Mouse (Mus musculus) R1 (cell line): Measurements from ENCODE around the gene Nudt14.

Experiments used
- DNase-seq: peaks from one replicate; pipeline ENCODE4 v3.0.0-alpha.2; 2018; ENCODE audit warnings: low read depth, low spot score

The Nudt14 gene

DNA sequence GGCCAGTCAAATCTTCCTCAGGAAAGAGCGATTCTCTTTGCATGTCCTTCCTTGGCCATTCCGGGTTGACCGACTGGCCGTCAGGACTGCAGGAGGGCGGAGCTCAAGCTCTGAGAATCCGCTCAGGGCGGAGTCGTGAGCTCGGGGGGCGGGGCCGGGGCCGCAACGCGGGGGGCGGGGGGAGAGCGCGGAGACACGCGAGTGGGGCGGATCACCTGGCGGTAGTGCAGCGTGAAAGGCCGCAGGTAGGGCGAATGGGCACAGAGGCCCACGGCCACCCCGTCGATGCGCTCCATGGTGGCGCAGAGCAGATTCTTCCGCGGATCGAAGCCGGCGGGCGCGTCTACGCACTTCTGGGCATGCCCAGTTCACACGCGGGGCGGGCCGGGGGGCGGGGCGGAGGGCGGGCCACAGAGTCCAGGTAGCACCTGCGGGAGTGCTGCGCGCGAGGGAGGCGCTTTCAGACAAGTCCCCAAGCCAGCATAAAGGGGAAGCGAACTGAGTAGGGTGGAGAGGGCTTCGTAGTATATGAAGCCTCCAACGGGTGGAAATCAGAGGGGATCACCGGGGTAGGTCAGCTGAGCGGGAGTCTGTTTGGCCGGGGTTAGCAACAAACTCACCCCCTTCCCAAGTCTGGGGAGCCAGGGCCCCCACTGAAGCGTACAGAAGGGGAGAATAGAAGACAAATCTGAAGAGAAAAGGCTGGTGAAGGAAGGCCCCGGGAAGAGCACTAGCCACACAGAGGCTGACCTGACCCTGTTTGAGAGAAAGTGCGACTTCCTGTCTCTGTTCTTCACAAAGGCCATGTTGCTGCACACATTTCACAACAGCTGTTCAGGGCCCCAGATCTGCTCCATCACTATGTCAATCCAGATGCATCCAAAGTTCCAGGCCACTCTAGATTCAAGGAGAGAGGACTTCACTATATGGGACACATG is at the start of gene Nudt14:
Gene Nudt14 (minus strand): TSS at position 349 of the 938 bp plus-strand sequence.
- peak; percentile 76 for DNase-seq

DNA sequence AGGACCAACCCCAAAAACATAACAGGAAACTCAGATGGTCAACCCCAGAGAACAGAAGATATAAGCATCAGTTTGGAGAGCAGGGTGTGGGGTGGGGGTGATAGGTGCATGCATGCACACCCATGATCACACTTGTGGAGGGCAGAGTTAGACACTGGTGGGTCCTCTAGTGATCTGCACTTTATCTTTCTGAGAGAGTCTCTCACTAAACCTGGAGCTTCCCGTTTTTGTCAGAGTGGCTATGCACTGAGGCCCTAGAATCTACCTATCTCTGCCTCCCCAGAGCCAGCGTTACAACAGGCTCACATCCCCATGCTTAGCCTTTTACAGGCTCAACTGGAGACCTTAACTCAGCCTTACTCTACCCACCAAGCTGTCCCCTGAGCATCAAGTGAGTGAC is 49.5 kb upstream of the Nudt14 start:
- DNase-seq = no peak

DNA sequence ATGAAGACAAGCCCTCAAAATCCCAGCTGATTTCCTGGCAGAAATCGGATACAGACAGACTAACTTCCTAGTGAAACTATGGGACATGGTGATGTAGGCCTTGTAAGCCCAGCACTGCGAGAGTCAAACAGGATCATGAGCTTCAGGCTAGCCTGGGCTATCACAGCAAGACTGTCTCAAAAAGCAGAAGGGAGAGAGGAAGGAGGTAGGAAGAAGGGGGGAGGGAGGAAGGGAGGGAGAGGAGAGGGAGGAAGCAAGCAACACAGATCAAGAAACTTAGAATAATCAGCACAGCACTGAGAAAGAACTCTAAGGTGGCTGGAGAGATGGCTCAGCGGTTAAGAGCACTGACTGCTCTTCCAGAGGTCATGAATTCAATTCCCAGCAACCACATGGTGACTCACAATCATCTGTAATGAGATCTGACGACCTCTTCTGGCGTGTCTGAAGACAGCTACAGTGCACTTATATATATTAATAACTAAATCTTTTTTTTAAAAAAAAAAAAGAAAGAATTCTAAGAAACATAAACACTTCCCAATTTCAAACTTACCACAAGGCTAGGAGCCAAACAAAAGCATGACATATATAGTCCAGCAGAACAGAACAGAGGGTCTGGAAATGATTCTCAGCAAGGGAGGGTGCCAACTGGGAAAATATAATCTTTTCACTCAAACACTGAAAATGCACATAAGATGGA is 48.9 kb upstream of the Nudt14 start:
- DNase-seq = no peak

DNA sequence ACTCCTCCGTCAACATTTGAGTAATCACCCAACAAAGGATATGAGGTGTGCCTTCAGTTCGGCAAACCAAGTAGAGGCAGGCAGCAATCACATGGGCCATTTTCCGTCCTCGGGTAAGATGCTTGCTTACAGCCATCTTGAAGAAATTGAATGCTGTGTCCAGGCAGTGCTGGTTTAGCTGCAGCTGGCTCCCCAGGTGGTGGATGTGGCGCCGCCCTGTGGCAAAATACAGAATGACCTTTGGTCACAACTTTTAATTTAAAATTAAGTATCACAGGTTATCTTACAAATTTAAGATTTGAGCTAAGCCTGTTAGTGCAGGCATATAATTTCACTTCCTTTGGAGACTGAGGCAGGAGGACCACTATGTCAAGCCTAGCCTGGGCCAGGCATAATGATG is 46.0 kb upstream of the Nudt14 start:
- DNase-seq = peak; percentile 43

DNA sequence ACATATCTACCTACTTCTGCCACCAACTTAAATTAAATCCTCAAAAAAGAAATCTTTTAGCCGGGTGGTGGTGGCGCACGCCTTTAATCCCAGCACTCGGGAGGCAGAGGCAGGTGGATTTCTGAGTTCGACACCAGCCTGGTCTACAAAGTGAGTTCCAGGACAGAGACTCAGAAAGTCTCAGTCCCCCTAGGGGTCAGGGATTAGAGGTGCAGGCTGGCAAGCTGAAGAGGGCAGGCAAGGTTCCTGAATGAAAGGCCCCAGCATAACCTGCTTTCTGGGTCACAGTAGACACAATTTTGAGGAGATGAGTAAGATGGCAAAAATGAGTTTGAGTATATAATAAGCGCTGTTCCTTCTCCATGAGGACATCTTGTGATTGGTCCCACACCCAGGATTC is 43.4 kb upstream of the Nudt14 start:
- peak; percentile 56 for DNase-seq

- no peak for DNase-seq
Observed at GRCm38 (mm10) chr12:112982031-112982430, 40.1 kb upstream of the Nudt14 start.

DNA sequence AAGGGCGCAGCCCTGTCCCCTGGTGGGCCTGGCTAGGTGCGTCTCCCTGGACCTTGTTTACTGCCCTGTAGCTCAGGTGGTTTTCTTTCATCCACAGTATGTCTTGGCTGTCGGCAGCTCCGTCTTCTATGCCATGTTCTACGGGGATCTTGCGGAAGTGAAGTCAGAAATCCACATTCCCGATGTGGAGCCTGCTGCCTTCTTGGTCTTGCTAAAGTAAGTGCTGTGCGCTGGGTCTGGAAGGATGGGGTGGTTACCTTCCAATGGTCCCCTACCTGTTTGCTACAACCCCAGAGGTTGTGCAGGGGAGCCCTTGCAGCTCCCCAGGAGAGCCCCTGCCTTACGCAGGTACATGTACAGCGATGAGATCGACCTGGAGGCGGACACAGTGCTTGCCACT is 35.2 kb upstream of the Nudt14 start:
- no peak for DNase-seq

GRCm38 (mm10) chr12:112976371-112977073 is 34.6 kb upstream of the Nudt14 start, which contains the start of gene Btbd6:
Gene Btbd6, plus strand, starts transcription at chr12:112976482.
- DNase-seq = peak; percentile 87

- no peak for DNase-seq
Observed at GRCm38 (mm10) chr12:112974736-112975135, 32.8 kb upstream of the Nudt14 start.

DNA sequence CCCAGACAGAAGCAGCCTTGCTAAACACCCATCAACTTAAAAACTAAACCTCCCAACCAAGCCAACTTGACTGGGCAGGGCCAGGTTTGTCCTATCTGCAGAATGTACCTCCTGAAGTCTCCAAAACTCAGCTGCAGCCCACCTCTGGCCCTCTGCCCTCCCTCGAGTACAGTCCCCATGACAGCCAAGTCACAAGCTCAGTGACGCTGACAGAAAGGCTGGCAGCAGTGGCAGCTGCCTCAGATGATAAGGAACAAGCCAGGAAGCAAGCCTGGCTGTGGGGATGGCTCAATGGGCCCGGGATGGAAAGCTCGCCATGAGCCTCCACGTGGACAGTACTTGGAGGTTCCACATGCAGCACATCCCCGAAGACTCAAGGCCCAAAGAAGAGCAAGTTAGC is 27.7 kb upstream of the Nudt14 start:
- DNase-seq = no peak

GRCm38 (mm10) chr12:112968943-112969342 is 27.0 kb upstream of the Nudt14 start:
- DNase-seq = no peak

- no peak for DNase-seq
Observed at GRCm38 (mm10) chr12:112965783-112966182, 23.9 kb upstream of the Nudt14 start.

GRCm38 (mm10) chr12:112961872-112962271 is 19.9 kb upstream of the Nudt14 start:
- no peak for DNase-seq

DNA sequence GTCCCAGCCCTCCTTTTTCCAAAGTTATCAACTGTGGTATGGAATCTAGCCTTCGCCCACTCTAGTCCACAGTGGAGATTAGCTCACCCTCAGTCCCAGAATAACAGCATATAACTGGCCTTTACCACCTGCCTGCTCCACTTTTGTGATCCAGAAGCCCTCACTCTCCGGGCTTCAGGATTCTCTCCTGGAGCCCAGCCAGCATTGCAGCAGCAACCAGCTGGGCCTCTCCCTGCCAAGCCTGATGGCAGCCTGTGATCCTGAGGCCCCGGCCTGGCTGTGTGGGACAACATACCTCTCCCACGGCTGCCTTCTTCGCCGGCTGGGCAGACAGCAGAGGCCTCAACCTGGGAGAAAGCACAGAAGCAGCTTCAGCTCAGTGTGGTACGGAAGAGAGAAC is 19.5 kb upstream of the Nudt14 start:
- no peak for DNase-seq

DNA sequence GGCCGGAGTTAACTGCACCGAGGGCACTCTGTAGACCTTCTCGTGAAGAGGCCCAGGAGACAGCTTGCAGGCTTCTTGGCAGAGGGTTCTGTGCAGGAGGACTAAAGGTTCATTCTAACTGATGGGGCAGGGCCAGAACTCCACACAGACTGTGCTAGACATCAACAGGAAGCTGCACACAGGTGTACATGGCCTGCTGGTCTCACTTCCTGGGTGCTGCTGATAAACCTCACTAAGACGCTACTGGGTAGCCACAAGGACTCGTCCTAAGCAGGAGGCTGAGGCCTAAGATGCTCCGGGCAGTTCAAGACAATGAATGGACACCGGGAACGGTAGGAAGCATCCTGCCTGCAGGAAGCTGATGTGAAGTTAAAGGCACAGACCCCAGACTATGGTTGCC is 17.5 kb upstream of the Nudt14 start:
- no peak for DNase-seq

GRCm38 (mm10) chr12:112958303-112958702 is 16.4 kb upstream of the Nudt14 start:
- DNase-seq = peak; percentile 65

DNA sequence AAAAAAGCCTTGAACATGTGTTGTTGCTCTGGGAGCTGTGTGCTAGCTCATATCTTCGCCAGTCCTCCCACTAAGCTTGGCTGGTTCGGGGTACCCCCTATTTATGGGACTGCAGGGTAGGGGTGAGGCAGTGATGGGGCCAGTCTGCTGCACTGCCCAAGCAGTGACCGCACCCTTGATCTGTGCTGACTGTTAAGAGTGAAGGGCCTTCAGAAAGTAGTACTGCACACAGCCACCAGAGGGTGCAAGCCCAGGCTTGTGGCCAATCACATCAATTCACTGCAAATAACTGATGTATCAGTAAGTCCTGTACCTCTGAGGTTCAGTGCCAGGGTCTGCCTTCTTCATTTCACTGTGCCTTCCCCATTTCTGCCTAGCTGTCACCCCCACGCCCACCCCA is 13.9 kb upstream of the Nudt14 start:
- DNase-seq = peak; percentile 69

GRCm38 (mm10) chr12:112952926-112953565 is 11.1 kb upstream of the Nudt14 start:
- DNase-seq = no peak

DNA sequence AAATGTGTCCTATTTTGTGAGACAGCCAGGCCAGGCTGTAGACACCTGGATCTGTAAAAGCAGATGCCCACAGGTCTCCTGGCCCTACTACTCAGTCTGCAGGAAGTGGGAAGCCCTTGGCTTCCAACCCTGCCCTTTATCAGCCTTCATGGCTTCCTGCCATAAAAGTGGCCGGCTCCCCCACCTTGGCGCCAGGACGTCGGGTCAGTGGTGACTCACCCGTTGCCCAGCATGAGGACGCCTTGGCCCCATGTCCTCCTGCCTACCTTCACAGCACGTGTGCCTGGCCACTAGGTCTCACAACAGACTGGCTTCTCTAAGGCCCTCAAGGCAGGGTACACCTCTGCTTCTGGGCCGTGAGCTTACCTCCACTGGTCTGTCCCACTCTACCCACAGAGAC is 10.5 kb upstream of the Nudt14 start:
- DNase-seq = no peak

- no peak for DNase-seq
Observed at GRCm38 (mm10) chr12:112951150-112951842, 9.4 kb upstream of the Nudt14 start.

DNA sequence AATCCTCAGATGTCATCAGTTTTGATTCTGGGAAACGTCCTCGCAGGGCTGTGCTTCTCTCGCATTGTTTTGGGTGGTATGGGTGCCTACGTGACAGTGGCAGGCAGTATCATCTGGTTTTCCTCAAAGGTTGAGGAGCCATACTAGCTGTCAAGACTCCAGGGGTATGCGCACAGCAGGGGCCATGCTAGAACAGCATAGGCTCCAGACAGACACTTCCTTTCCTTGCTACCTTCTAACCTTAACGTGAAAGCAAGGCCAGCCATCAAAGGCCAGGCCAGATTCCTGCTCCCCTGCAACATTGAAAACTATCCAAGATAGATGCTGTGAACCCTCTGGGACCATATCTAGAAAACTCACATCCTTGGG is 8.8 kb upstream of the Nudt14 start:
- DNase-seq = no peak
